Mouse (Mus musculus): ENCODE results near the gene Rasa2. TPM values are rescaled to one million over a fixed set of nuclear protein-coding genes. Genes with fewer than 3 reads are reported as not detected.
A peak's percentile ranks its signal among the peaks of the same experiment; 100 is the strongest.
"Not testable (repeated sequence)": the region's sequence is repeated elsewhere in the genome, so short reads cannot be mapped to it uniquely, and the experiment has no call there.

The Rasa2 gene
- total RNA-seq, 2 experiments from 2014 or later: 40.5 to 43.9 TPM

- Histone ChIP-seq H3K4me3 (no peak overlapping the region), H3K27ac (no peak overlapping the region)
- TF ChIP-seq CTCF (IDR thresholded peaks at IDR 0.05): no peak
- intact Hi-C loops (cut with DNase I): no loop called here
- no peak for DNase-seq (ENCODE audit: extremely low spot score in 1 of 2, low spot score in 2 of 2)
These were observed 96.0 kb downstream of the Rasa2 start for GRCm38 (mm10) chr9:96535431-96535830.

- DNase-seq (ENCODE audit: extremely low spot score in 1 of 2, low spot score in 2 of 2): no peak
- no peak overlapping the region for H3K4me3 ChIP-seq
- intact Hi-C loops (cut with DNase I): no loop called here
- no peak overlapping the region for H3K27ac ChIP-seq
- no peak for TF ChIP-seq CTCF (IDR thresholded peaks at IDR 0.05)
These were observed 97.2 kb downstream of the Rasa2 start for GRCm38 (mm10) chr9:96534256-96534655.

GRCm38 (mm10) chr9:96533476-96533875, 97.9 kb downstream of the Rasa2 start:
- intact Hi-C loops (cut with DNase I): no loop called here
- no peak overlapping the region for H3K4me3 ChIP-seq
- no peak for DNase-seq (ENCODE audit: extremely low spot score in 1 of 2, low spot score in 2 of 2)
- no peak overlapping the region for H3K27ac ChIP-seq
- no peak for TF ChIP-seq CTCF (IDR thresholded peaks at IDR 0.05)

- intact Hi-C loops (cut with DNase I): no loop called here
- no peak for DNase-seq (ENCODE audit: extremely low spot score in 1 of 2, low spot score in 2 of 2)
- H3K27ac ChIP-seq: peak overlapping the region; percentile 15; the same call in 1 of the 2 replicates
- no peak for TF ChIP-seq CTCF (IDR thresholded peaks at IDR 0.05)
- no peak overlapping the region for H3K4me3 ChIP-seq
These were observed 98.9 kb downstream of the Rasa2 start for GRCm38 (mm10) chr9:96532531-96532930.

- intact Hi-C loops (cut with DNase I): no loop called here
- no peak for TF ChIP-seq CTCF (IDR thresholded peaks at IDR 0.05)
- DNase-seq (ENCODE audit: extremely low spot score in 1 of 2, low spot score in 2 of 2): no peak
- no peak overlapping the region for H3K27ac ChIP-seq
- H3K4me3 ChIP-seq: peak overlapping the region; percentile 7; the same call in 1 of the 2 replicates
These were observed 100.7 kb downstream of the Rasa2 start for GRCm38 (mm10) chr9:96530674-96531081.

- no peak for TF ChIP-seq CTCF (IDR thresholded peaks at IDR 0.05)
These were observed 101.3 kb downstream of the Rasa2 start for GRCm38 (mm10) chr9:96529961-96530673.

GRCm38 (mm10) chr9:96526011-96526410, 105.4 kb downstream of the Rasa2 start:
- TF ChIP-seq CTCF (IDR thresholded peaks at IDR 0.05): no peak
- Histone ChIP-seq H3K27ac (no peak overlapping the region), H3K4me3 (no peak overlapping the region)
- DNase-seq (ENCODE audit: extremely low spot score in 1 of 2, low spot score in 2 of 2): no peak
- intact Hi-C loops (cut with DNase I): no loop called here

More at GRCm38 (mm10) chr9:96529961-96530673, 101.3 kb downstream of the Rasa2 start:
- intact Hi-C loops (cut with DNase I): no loop called here
- H3K4me3 ChIP-seq: peak overlapping the region; percentile 7; the same call in 1 of the 2 replicates
- DNase-seq (ENCODE audit: extremely low spot score in 1 of 2, low spot score in 2 of 2): no peak
- no peak overlapping the region for H3K27ac ChIP-seq

- DNase-seq (ENCODE audit: extremely low spot score in 1 of 2, low spot score in 2 of 2): no peak
- no peak for TF ChIP-seq CTCF (IDR thresholded peaks at IDR 0.05)
- no peak within 1 kb of the TSS for H3K4me3 ChIP-seq
- no peak within 1 kb of the TSS for H3K27ac ChIP-seq
- intact Hi-C loops (cut with DNase I): no loop called here
These were observed 106.4 kb downstream of the Rasa2 start, which contains the start of gene Gm28729 for GRCm38 (mm10) chr9:96524972-96525506. Gene Gm28729, minus strand, starts transcription at chr9:96525264.

- intact Hi-C loops (cut with DNase I): no loop called here
- Histone ChIP-seq H3K27ac (no peak overlapping the region), H3K4me3 (no peak overlapping the region)
- TF ChIP-seq CTCF (IDR thresholded peaks at IDR 0.05): peak; percentile 24; the same call in 1 of the 2 replicates
- DNase-seq (ENCODE audit: extremely low spot score in 1 of 2, low spot score in 2 of 2): no peak
These were observed 108.3 kb downstream of the Rasa2 start for GRCm38 (mm10) chr9:96523148-96523547.

- H3K4me3 ChIP-seq; DNase-seq (ENCODE audit: extremely low spot score in 1 of 2, low spot score in 2 of 2); intact Hi-C loops (cut with DNase I); H3K27ac ChIP-seq: not testable (repeated sequence)
These were observed 109.8 kb downstream of the Rasa2 start for GRCm38 (mm10) chr9:96521574-96521973.

- no peak for DNase-seq (ENCODE audit: extremely low spot score in 1 of 2, low spot score in 2 of 2)
- H3K4me3 ChIP-seq: no peak overlapping the region
- TF ChIP-seq CTCF (IDR thresholded peaks at IDR 0.05): no peak
- H3K27ac ChIP-seq: no peak overlapping the region
- intact Hi-C loops (cut with DNase I): no loop called here
These were observed 114.0 kb downstream of the Rasa2 start for GRCm38 (mm10) chr9:96517429-96517828.

- no peak for TF ChIP-seq CTCF (IDR thresholded peaks at IDR 0.05)
- DNase-seq (ENCODE audit: extremely low spot score in 1 of 2, low spot score in 2 of 2): no peak
- intact Hi-C loops (cut with DNase I): no loop called here
These were observed 114.6 kb downstream of the Rasa2 start for GRCm38 (mm10) chr9:96516806-96517205.

GRCm38 (mm10) chr9:96515737-96516136, 115.7 kb downstream of the Rasa2 start:
- intact Hi-C loops (cut with DNase I): no loop called here
- Histone ChIP-seq H3K4me3 (no peak overlapping the region), H3K27ac (no peak overlapping the region)
- no peak for DNase-seq (ENCODE audit: extremely low spot score in 1 of 2, low spot score in 2 of 2)
- no peak for TF ChIP-seq CTCF (IDR thresholded peaks at IDR 0.05)

More at GRCm38 (mm10) chr9:96516806-96517205, 114.6 kb downstream of the Rasa2 start:
- no peak overlapping the region for H3K27ac ChIP-seq
- no peak overlapping the region for H3K4me3 ChIP-seq

All from left cerebral cortex, adult 2 months (tissue).